Mouse (Mus musculus): ENCODE measurements around the gene Ints7. TPM values are rescaled to one million over a fixed set of nuclear protein-coding genes. Genes with fewer than 3 reads are reported as not detected.

Gene Ints7
- polyA plus RNA-seq, 2 experiments, result 39.9 to 61.8 TPM

DNA sequence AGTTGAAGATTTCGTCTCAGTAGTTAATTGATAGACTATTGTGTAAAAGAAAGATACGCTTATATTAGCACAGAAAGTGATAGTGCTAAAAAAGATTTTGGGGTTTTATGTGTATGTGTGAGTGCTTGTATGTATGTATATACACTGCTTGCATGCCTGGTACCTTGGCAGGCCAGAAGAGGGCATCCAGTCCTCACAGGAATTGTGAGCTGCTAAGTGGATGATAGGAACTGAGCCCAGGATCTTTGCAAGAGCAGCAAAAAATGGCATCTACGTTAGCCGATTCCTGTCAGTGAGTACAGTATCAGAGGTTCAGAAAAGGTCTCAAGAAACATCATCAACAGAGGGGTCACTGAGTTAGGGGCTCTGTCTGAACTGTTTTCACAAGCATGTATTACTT is 9.0 kb downstream of the Ints7 start:
- ATAC-seq (ENCODE audit: low FRiP score, low read depth) (no peak), DNase-seq (ENCODE audit: low spot score) (no peak)
- no peak for TF ChIP-seq POLR2A (IDR thresholded peaks at IDR 0.05; ENCODE audit: borderline replicate concordance, extremely low read depth, insufficient read depth, insufficient read length)
- no peak overlapping the region for H3K9ac ChIP-seq (ENCODE audit: low read depth, low read length, severe bottlenecking)
- H3K36me3 ChIP-seq (ENCODE audit: control insufficient read depth, insufficient read depth, low read length), result peaks cover 68% of the 10 kb centered on the region
- H3K4me3 ChIP-seq (replicated peaks; ENCODE audit: low read length), result no peak overlapping the region
- no peaks in the 10 kb centered on the region for H3K27me3 ChIP-seq (ENCODE audit: control insufficient read depth, insufficient read depth, low read length)
- H3K4me2 ChIP-seq (replicated peaks; ENCODE audit: low read depth, low read length, severe bottlenecking), result no peak overlapping the region
- no peaks in the 10 kb centered on the region for H3K9me3 ChIP-seq (ENCODE audit: control insufficient read depth, low read length)
- WGBS, result 90% methylated on average over 4 of the region's 4 CpGs
- H3K27ac ChIP-seq (replicated peaks; ENCODE audit: low read depth, low read length), result no peak overlapping the region
- H3K4me1 ChIP-seq (ENCODE audit: control insufficient read depth, insufficient read depth, low read length), result no peaks in the 10 kb centered on the region

DNA sequence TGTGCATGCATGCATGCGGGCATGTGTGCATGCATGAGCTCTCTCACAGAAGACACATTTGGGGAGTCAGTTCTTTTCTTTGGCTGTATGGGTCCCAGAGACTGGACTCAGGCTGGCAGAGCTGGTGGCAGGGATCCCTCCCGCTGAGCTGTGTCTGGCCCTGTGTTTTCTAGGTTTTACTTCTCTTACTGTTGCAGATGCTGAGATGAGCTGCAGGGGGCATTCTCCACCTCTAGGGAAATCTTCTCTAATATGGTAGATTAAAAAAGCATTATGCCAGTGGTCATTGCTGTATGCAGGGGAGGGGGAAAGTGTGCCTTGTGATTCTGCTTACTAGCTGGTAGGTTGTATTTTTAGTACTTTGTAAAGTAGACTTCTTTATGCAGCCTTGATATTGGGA is 10.3 kb downstream of the Ints7 start:
- Histone ChIP-seq H3K27me3 (ENCODE audit: control insufficient read depth, insufficient read depth, low read length) (no peaks in the 10 kb centered on the region), H3K27ac (replicated peaks; ENCODE audit: low read depth, low read length) (no peak overlapping the region), H3K36me3 (ENCODE audit: control insufficient read depth, insufficient read depth, low read length) (peaks cover 75% of the 10 kb centered on the region), H3K4me2 (replicated peaks; ENCODE audit: low read depth, low read length, severe bottlenecking) (no peak overlapping the region), H3K9ac (ENCODE audit: low read depth, low read length, severe bottlenecking) (no peak overlapping the region), H3K9me3 (ENCODE audit: control insufficient read depth, low read length) (no peaks in the 10 kb centered on the region), H3K4me3 (replicated peaks; ENCODE audit: low read length) (no peak overlapping the region), H3K4me1 (ENCODE audit: control insufficient read depth, insufficient read depth, low read length) (no peaks in the 10 kb centered on the region)
- TF ChIP-seq POLR2A (IDR thresholded peaks at IDR 0.05; ENCODE audit: borderline replicate concordance, extremely low read depth, insufficient read depth, insufficient read length), result no peak
- 92% methylated on average over 2 of the region's 2 CpGs for WGBS
- DNase-seq (ENCODE audit: low spot score) (no peak), ATAC-seq (ENCODE audit: low FRiP score, low read depth) (no peak)

DNA sequence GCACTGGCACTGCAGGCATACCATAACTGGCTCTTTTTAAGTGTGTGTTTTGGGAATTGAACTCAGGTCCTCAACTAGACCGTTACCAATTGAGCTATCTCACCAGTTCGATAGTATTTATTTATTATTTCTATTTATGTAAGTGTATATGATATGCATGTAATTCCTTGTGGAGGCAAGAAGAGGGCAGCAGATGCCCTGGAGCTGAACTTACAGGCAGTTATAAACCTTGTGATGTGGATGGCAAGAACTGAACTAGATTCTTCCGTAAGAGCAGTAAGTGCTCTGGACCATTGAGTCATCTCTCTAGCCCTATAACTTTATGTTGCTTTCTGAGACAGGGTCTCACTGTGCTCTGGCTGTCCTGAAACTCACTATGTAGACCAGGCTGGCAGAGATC is 11.6 kb downstream of the Ints7 start:
- H3K4me2 ChIP-seq (replicated peaks; ENCODE audit: low read depth, low read length, severe bottlenecking), result no peak overlapping the region
- peaks cover 83% of the 10 kb centered on the region for H3K36me3 ChIP-seq (ENCODE audit: control insufficient read depth, insufficient read depth, low read length)
- no peak for TF ChIP-seq POLR2A (IDR thresholded peaks at IDR 0.05; ENCODE audit: borderline replicate concordance, extremely low read depth, insufficient read depth, insufficient read length)
- H3K4me1 ChIP-seq (ENCODE audit: control insufficient read depth, insufficient read depth, low read length), result no peaks in the 10 kb centered on the region
- no peaks in the 10 kb centered on the region for H3K9me3 ChIP-seq (ENCODE audit: control insufficient read depth, low read length)
- no peak overlapping the region for H3K27ac ChIP-seq (replicated peaks; ENCODE audit: low read depth, low read length)
- DNase-seq (ENCODE audit: low spot score) (no peak), ATAC-seq (ENCODE audit: low FRiP score, low read depth) (no peak)
- H3K27me3 ChIP-seq (ENCODE audit: control insufficient read depth, insufficient read depth, low read length), result no peaks in the 10 kb centered on the region
- H3K4me3 ChIP-seq (replicated peaks; ENCODE audit: low read length), result no peak overlapping the region
- 95% methylated on average over 3 of the region's 3 CpGs for WGBS
- H3K9ac ChIP-seq (ENCODE audit: low read depth, low read length, severe bottlenecking), result no peak overlapping the region

DNA sequence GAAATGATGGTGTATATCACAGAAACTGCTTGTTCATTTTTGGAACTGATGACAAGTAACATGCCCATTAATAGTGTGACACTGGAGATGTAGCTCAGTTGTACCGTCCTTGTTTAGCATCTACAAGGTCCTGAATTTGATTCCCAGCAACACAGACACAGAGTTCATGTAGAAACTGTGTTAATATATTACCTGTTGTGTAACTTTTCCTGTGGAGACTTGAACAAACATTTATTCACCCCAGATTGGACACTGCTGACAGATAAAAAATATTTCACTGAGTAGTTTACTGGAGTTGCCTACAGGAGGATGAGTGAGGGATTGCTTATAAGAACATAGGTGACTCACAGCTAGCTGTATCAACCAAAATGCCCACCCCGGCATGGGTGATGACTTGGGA is 13.3 kb downstream of the Ints7 start:
- TF ChIP-seq POLR2A (IDR thresholded peaks at IDR 0.05; ENCODE audit: borderline replicate concordance, extremely low read depth, insufficient read depth, insufficient read length), result no peak
- Histone ChIP-seq H3K27ac (replicated peaks; ENCODE audit: low read depth, low read length) (no peak overlapping the region), H3K4me2 (replicated peaks; ENCODE audit: low read depth, low read length, severe bottlenecking) (no peak overlapping the region), H3K36me3 (ENCODE audit: control insufficient read depth, insufficient read depth, low read length) (peaks cover 77% of the 10 kb centered on the region), H3K4me3 (replicated peaks; ENCODE audit: low read length) (no peak overlapping the region), H3K9ac (ENCODE audit: low read depth, low read length, severe bottlenecking) (no peak overlapping the region), H3K4me1 (ENCODE audit: control insufficient read depth, insufficient read depth, low read length) (no peaks in the 10 kb centered on the region), H3K27me3 (ENCODE audit: control insufficient read depth, insufficient read depth, low read length) (no peaks in the 10 kb centered on the region), H3K9me3 (ENCODE audit: control insufficient read depth, low read length) (no peaks in the 10 kb centered on the region)
- ATAC-seq (ENCODE audit: low FRiP score, low read depth) (no peak), DNase-seq (ENCODE audit: low spot score) (no peak)
- WGBS, result 97% methylated on average over 2 of the region's 2 CpGs

DNA sequence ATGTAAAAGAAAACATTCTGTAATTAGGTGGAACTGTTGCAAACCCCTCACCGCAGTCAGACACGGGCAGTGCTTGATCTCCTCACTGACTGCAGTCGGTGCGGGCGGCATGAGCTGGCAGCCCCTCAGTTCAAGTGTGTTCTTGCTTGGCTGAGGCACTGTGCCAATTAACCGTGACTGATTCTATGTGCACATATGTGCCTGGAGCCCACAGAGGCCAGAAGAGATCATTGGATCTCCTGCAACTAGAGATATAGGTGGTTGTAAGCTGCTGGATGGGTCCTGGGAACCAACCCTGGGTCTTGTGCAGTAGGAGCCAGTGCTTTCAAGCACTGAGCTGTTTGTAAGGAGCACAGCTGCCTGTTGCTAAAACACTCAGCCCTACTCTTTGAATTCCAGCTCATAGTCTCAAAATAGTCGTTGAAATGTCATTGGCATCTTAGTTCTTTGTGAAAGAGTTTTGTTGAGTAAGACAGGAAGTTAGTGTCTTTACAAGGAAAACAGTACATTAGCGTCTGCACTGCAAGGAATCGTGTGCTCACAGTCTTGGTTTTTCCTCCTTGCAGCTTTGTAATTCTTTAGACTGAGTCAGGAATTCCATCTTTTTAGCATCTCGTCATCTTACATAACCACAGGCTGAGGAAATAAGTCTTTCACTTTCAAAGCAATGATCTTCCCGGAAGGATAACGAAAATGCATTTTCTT is 16.7 kb downstream of the Ints7 start:
- no peaks in the 10 kb centered on the region for H3K9me3 ChIP-seq (ENCODE audit: control insufficient read depth, low read length)
- no peaks in the 10 kb centered on the region for H3K27me3 ChIP-seq (ENCODE audit: control insufficient read depth, insufficient read depth, low read length)
- no peak overlapping the region for H3K9ac ChIP-seq (ENCODE audit: low read depth, low read length, severe bottlenecking)
- no peak overlapping the region for H3K4me3 ChIP-seq (replicated peaks; ENCODE audit: low read length)
- no peak for TF ChIP-seq POLR2A (IDR thresholded peaks at IDR 0.05; ENCODE audit: borderline replicate concordance, extremely low read depth, insufficient read depth, insufficient read length)
- no peaks in the 10 kb centered on the region for H3K4me1 ChIP-seq (ENCODE audit: control insufficient read depth, insufficient read depth, low read length)
- H3K36me3 ChIP-seq (ENCODE audit: control insufficient read depth, insufficient read depth, low read length), result peaks cover 73% of the 10 kb centered on the region
- DNase-seq (ENCODE audit: low spot score) (no peak), ATAC-seq (ENCODE audit: low FRiP score, low read depth) (no peak)
- H3K4me2 ChIP-seq (replicated peaks; ENCODE audit: low read depth, low read length, severe bottlenecking), result no peak overlapping the region
- no peak overlapping the region for H3K27ac ChIP-seq (replicated peaks; ENCODE audit: low read depth, low read length)
- 84% methylated on average over 12 of the region's 12 CpGs for WGBS
